Mouse (Mus musculus) megakaryocyte progenitor cell, adult 5-6 weeks (primary cell): ENCODE data around the gene Rreb1. TPM values are rescaled to one million over a fixed set of nuclear protein-coding genes. Genes with fewer than 3 reads are reported as not detected.

ENCODE experiments used
- ATAC-seq: replicated peaks from 2 replicates; pipeline ENCODE4 v1.8.0; 2016; ENCODE audit warnings: mild to moderate bottlenecking, moderate TSS enrichment, inconsistent platforms; ENCODE audit not compliant: poor library complexity
- total RNA-seq, 2 experiments: library from RNA; stranded (forward) in 1 of 2; stranded (reverse) in 1 of 2; fragments of 157-497, 149-512 nt in 1 of 2; fragments of 200-1000 nt in 1 of 2; gene quantifications; 2 replicates each; pipeline versions ENCODE4 v1.2.3 to v1.2.4; 2015 to 2017

Rreb1 gene
- total RNA-seq, 2 experiments from 2014 or later, result 14.7 to 62.9 TPM

DNA sequence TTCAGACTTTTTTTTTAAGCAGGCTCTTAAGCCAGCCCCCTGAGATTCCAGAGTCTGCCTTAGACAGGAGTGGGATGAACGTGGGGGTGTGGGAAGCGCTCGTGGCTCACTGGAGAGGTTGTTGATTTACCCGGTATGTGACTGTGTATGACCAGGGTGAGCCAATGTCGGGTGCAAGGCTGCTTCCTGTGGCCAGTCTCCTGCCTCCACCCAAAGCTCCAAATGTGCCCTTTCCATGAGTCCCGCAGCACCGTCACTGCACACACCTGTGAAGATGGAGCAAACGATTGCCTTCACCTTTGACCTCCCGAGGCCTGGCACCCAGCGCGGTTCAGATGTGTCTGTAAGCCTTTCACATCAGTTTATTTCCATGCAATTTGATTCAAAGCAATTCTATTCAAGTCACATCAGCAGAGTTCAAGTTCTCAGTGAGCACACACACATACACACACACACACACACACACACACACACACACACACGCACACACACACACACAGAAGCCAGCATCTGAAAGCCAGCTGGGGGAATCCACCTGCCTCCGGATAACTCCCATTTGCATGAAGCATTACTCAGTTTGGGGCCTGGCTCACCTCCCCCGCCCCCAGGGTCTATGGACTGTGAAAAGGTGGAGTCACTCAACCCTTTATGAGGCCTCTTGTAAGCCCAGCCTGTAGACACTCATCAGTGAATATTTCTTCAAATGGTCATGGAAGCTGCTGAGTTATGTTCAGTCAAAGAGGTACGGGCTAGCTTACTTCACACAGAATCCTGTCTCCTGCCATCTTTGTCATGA, 188.3 kb downstream of the Rreb1 start:
- no peak for ATAC-seq

GRCm38 (mm10) chr13:37967052-37967437, 188.8 kb downstream of the Rreb1 start:
- ATAC-seq, result no peak

DNA sequence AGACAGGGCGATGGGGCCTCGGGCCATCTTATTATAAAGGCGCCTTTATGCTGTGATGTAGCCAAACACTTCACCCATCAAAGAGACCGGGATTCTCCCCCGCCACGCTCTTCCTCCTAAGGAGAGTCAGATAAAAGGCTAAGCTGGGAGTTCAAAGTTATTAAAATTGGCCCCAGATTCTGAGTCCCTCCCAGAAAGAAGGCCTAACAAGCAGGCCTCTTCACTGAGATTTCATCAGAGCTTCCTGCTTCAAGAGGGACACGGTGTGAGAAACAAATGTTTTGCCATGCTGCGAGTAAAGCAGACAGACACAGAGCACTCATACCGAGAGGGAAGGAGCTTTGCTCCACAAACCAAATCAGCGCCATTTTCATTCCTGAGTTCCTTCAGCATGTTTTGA, 189.4 kb downstream of the Rreb1 start:
- no peak for ATAC-seq

DNA sequence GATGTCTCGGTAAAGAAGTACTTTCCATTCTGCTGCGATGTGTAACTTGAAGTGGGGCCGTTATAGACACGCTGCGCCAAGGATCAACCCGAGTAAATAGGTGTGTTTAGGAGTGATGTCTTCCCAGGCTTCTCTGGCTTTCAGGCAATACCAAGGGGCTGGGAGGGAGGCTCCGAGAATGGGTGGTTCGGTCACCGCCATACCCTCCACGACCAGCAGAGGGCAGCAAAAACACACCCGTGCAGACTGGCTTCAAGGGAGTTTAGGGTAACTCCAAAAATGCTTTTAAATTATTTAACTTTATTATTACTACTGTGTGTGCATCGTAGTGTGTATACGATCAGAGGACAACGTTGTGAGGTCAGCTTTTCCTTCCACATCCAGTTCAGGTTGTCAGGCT, 191.1 kb downstream of the Rreb1 start:
- ATAC-seq, result peak; percentile 75

DNA sequence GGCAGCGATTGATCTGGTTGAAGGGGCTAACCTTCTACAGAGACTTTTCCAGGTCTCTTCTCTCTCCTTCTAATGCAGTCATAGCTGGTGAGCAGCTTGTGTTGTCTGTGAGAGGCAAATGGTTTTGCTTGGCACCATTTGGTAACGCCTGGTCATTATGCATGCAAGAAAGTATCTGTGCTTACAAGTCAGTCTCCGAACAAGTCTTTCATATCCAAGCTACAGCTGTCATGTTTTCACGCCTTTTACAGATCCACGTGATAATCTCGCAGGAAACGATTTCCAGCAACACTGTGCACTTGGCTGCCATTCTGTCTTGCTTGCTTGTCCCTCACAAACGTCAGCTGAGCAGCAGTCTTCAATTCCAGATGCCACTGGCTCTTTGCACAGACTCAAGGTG, 191.8 kb downstream of the Rreb1 start:
- ATAC-seq, result no peak

DNA sequence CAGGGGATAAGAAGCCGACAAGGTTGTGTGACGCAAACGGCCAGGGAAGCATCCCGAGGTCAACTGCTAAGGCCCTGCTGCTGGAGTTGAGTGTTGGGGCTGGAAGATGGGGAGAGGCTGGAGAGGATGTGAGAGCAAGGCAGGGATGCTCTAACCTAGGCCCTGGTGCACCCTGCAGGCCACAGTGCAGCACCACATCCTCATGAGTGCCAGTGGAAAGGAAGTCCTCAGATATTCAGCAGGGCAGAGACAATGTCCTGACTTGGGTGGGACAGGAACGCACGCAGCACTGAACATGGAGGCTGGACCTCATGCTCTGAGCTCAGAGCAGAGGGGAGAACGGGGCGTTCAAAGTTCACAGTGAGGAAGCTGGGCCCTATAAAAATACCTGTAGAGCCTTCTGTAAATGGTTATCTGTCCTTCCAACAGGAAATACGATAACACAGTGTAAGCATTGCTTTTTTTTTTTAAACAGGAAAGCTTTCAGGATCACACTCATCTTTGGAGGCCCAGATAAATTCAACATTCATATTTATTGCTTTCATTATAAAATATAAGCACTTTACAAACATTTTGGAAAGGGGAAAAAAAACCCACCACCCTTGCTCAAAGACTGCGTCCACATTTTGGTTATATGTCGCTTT, 192.8 kb downstream of the Rreb1 start:
- peak; percentile 45; the same call in 1 of the 2 replicates for ATAC-seq

GRCm38 (mm10) chr13:37974036-37974435, 195.8 kb downstream of the Rreb1 start:
- no peak for ATAC-seq

- no peak for ATAC-seq
Observed at GRCm38 (mm10) chr13:37974731-37975130, 196.5 kb downstream of the Rreb1 start.

DNA sequence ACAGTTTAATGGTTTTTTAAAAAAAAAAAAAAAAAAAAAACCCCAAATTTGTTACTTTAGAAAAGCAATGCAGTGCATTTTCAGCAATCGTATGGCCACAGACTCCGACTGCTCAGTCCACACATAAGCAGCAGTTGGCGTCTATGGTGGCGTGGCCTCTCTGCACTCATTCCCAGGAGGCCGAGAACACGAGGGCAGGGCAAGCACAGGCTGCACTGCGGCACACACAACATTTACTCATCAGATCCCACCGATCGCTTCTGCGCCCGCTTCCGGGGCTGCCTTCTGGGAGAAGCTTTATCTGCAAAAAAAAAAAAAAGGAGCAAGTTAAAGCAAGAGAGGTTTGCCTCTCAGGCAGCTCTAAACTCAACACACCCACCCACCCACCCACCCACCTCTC, 201.3 kb downstream of the Rreb1 start:
- no peak for ATAC-seq

GRCm38 (mm10) chr13:37980346-37980745, 202.1 kb downstream of the Rreb1 start:
- ATAC-seq, result no peak

DNA sequence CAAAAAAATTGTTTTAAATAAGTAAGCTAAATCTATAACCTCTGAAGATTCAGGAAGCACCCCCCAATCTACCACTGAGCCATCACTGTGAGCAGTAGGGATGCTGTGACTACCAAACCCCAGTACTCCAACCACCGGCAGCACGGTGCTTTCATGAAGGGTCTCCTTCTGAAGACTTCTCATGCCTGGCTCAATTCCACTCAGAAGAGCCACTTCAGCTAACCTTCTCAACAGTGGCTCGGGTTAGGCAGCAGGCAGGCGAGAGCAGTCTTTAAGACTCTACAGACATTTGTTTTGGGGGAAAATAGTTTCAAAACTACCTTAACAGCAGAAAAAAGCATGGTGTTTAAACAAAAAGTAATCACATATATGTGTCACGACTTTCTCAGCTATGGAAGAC, 202.9 kb downstream of the Rreb1 start:
- ATAC-seq, result no peak

- ATAC-seq, result no peak
Observed at GRCm38 (mm10) chr13:37986166-37986565, 208.0 kb downstream of the Rreb1 start.

- ATAC-seq, result no peak
Observed at GRCm38 (mm10) chr13:37989701-37990100, 211.5 kb downstream of the Rreb1 start.

- ATAC-seq, result 0 out of 2 replicates have a peak, but pooled peaks have one; percentile 15
Observed at GRCm38 (mm10) chr13:37992638-37993371, 214.6 kb downstream of the Rreb1 start.

DNA sequence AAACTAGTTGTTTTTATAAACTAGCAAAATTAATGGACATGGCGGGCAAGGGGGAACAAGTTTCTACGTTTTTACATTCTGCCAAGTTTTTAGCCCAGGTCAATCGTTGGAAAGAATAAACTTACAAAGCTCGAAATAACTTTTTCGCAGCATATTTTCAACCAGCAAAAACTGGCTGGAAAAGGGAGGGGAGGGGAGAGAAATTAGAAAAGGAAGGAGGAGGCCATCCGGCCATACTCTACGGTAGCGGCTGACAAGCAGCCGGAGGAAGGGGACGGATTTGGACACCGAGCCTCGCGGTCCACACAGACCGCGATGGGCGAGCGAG, 215.1 kb downstream of the Rreb1 start:
- ATAC-seq, result no peak

- ATAC-seq, result peak; percentile 97
Observed at GRCm38 (mm10) chr13:37993704-37994404, 215.7 kb downstream of the Rreb1 start, which contains the start of gene Ssr1. Gene Ssr1 (minus strand): TSS chr13:37994217.

GRCm38 (mm10) chr13:37994405-37994749, 216.2 kb downstream of the Rreb1 start:
- no peak for ATAC-seq

- ATAC-seq, result no peak
Observed at GRCm38 (mm10) chr13:37999713-38000112, 221.5 kb downstream of the Rreb1 start.
